Mouse (Mus musculus): ENCODE data around the gene Mindy1. TPM values are rescaled to one million over a fixed set of nuclear protein-coding genes. Genes with fewer than 3 reads are reported as not detected.

Mindy1 gene
- 38.8 and 43.3 TPM in 2 replicates for polyA plus RNA-seq (2014; fragmentation: Nextera tagmentation; extraction: Ambion mirVana)

- H3K9ac ChIP-seq (ENCODE audit: low read length) = peak within 1 kb of the TSS; percentile 92
- H3K9me3 ChIP-seq (ENCODE audit: control insufficient read depth, low read length) = no peaks in the 10 kb centered on the region
- peaks cover 9% of the 10 kb centered on the region for H3K4me1 ChIP-seq (ENCODE audit: control insufficient read depth, insufficient read depth, low read length)
- H3K36me3 ChIP-seq (ENCODE audit: control insufficient read depth, insufficient read depth, low read length) = no peaks in the 10 kb centered on the region
- no peaks in the 10 kb centered on the region for H3K27me3 ChIP-seq (ENCODE audit: control insufficient read depth, insufficient read depth, low read length)
- H3K4me3 ChIP-seq (ENCODE audit: low read depth, low read length) = peak within 1 kb of the TSS; percentile 64
- peak; percentile 90 for ATAC-seq (ENCODE audit: low FRiP score)
- 1% methylated on average over 53 of the region's 53 CpGs for WGBS
- peak within 1 kb of the TSS; percentile 78 for H3K4me2 ChIP-seq
- DNase-seq (ENCODE audit: low spot score, missing footprints) = peak; percentile 99
- H3K27ac ChIP-seq (ENCODE audit: low read depth, low read length) = peak within 1 kb of the TSS; percentile 93
These were observed at the start of gene Mindy1, which contains the start of gene Prune1 for GRCm38 (mm10) chr3:95281216-95282126. Gene Mindy1 (plus strand): TSS chr3:95281345. Gene Prune1 (minus strand): TSS chr3:95282076.

GRCm38 (mm10) chr3:95232771-95233170 is 48.4 kb upstream of the Mindy1 start:
- peaks cover 17% of the 10 kb centered on the region for H3K4me1 ChIP-seq (ENCODE audit: control insufficient read depth, insufficient read depth, low read length)
- H3K4me2 ChIP-seq = no peak overlapping the region
- 93% methylated on average over 7 of the region's 7 CpGs for WGBS
- no peak for ATAC-seq (ENCODE audit: low FRiP score)
- no peak overlapping the region for H3K9ac ChIP-seq (ENCODE audit: low read length)
- H3K27me3 ChIP-seq (ENCODE audit: control insufficient read depth, insufficient read depth, low read length) = no peaks in the 10 kb centered on the region
- peaks cover 36% of the 10 kb centered on the region for H3K36me3 ChIP-seq (ENCODE audit: control insufficient read depth, insufficient read depth, low read length)
- DNase-seq (ENCODE audit: low spot score, missing footprints) = no peak
- no peak overlapping the region for H3K27ac ChIP-seq (ENCODE audit: low read depth, low read length)
- no peaks in the 10 kb centered on the region for H3K9me3 ChIP-seq (ENCODE audit: control insufficient read depth, low read length)
- no peak overlapping the region for H3K4me3 ChIP-seq (ENCODE audit: low read depth, low read length)

GRCm38 (mm10) chr3:95233303-95233980 is 47.7 kb upstream of the Mindy1 start:
- Histone ChIP-seq H3K9me3 (ENCODE audit: control insufficient read depth, low read length) (no peaks in the 10 kb centered on the region), H3K36me3 (ENCODE audit: control insufficient read depth, insufficient read depth, low read length) (peaks cover 41% of the 10 kb centered on the region), H3K27ac (ENCODE audit: low read depth, low read length) (no peak overlapping the region), H3K27me3 (ENCODE audit: control insufficient read depth, insufficient read depth, low read length) (no peaks in the 10 kb centered on the region), H3K4me1 (ENCODE audit: control insufficient read depth, insufficient read depth, low read length) (peaks cover 17% of the 10 kb centered on the region), H3K9ac (ENCODE audit: low read length) (no peak overlapping the region), H3K4me2 (no peak overlapping the region), H3K4me3 (ENCODE audit: low read depth, low read length) (no peak overlapping the region)
- ATAC-seq (ENCODE audit: low FRiP score) = no peak
- no peak for DNase-seq (ENCODE audit: low spot score, missing footprints)
- 92% methylated on average over 16 of the region's 16 CpGs for WGBS

- DNase-seq (ENCODE audit: low spot score, missing footprints) (no peak), ATAC-seq (ENCODE audit: low FRiP score) (no peak)
- Histone ChIP-seq H3K9me3 (ENCODE audit: control insufficient read depth, low read length) (no peaks in the 10 kb centered on the region), H3K27me3 (ENCODE audit: control insufficient read depth, insufficient read depth, low read length) (no peaks in the 10 kb centered on the region), H3K4me2 (no peak overlapping the region), H3K36me3 (ENCODE audit: control insufficient read depth, insufficient read depth, low read length) (peaks cover 41% of the 10 kb centered on the region), H3K9ac (ENCODE audit: low read length) (no peak overlapping the region), H3K27ac (ENCODE audit: low read depth, low read length) (no peak overlapping the region), H3K4me1 (ENCODE audit: control insufficient read depth, insufficient read depth, low read length) (peaks cover 10% of the 10 kb centered on the region), H3K4me3 (ENCODE audit: low read depth, low read length) (no peak overlapping the region)
- WGBS = 82% methylated on average over 23 of the region's 23 CpGs
These were observed 45.5 kb upstream of the Mindy1 start for GRCm38 (mm10) chr3:95235386-95236301.

- Histone ChIP-seq H3K4me2 (no peak overlapping the region), H3K36me3 (ENCODE audit: control insufficient read depth, insufficient read depth, low read length) (peaks cover 34% of the 10 kb centered on the region), H3K27ac (ENCODE audit: low read depth, low read length) (no peak overlapping the region), H3K9me3 (ENCODE audit: control insufficient read depth, low read length) (no peaks in the 10 kb centered on the region), H3K27me3 (ENCODE audit: control insufficient read depth, insufficient read depth, low read length) (no peaks in the 10 kb centered on the region), H3K4me3 (ENCODE audit: low read depth, low read length) (no peak overlapping the region), H3K4me1 (ENCODE audit: control insufficient read depth, insufficient read depth, low read length) (0 out of 2 replicates have a peak, but pooled peaks cover 2% of the 10 kb centered on the region), H3K9ac (ENCODE audit: low read length) (no peak overlapping the region)
- no peak for ATAC-seq (ENCODE audit: low FRiP score)
- DNase-seq (ENCODE audit: low spot score, missing footprints) = no peak
- WGBS = 93% methylated on average over 8 of the region's 8 CpGs
These were observed 43.5 kb upstream of the Mindy1 start for GRCm38 (mm10) chr3:95237541-95238099.

DNA sequence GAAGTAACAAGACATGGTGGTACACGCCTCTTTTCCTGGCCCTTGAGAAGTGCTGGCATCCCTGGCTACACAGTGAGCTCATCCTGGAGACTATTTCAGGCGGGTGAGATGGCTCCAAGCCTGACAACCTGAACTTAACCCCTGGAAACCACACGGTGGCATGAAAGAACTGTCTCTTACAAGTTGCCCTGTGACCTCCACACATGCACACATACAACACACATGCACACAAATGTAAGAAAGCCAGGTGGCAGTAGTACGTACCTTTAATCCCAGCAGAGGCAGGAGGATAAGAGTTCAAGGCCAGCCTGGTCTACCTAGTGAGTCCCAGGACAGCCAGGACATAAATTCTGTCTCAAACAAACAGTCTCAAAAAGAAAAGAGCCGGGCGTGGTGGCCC is 42.1 kb upstream of the Mindy1 start:
- no peaks in the 10 kb centered on the region for H3K27me3 ChIP-seq (ENCODE audit: control insufficient read depth, insufficient read depth, low read length)
- 90% methylated on average over 6 of the region's 6 CpGs for WGBS
- H3K36me3 ChIP-seq (ENCODE audit: control insufficient read depth, insufficient read depth, low read length) = peaks cover 22% of the 10 kb centered on the region
- DNase-seq (ENCODE audit: low spot score, missing footprints) = no peak
- H3K4me2 ChIP-seq = no peak overlapping the region
- H3K9ac ChIP-seq (ENCODE audit: low read length) = no peak overlapping the region
- ATAC-seq (ENCODE audit: low FRiP score) = no peak
- H3K9me3 ChIP-seq (ENCODE audit: control insufficient read depth, low read length) = no peaks in the 10 kb centered on the region
- H3K27ac ChIP-seq (ENCODE audit: low read depth, low read length) = no peak overlapping the region
- H3K4me1 ChIP-seq (ENCODE audit: control insufficient read depth, insufficient read depth, low read length) = 0 out of 2 replicates have a peak, but pooled peaks cover 2% of the 10 kb centered on the region
- H3K4me3 ChIP-seq (ENCODE audit: low read depth, low read length) = no peak overlapping the region

DNA sequence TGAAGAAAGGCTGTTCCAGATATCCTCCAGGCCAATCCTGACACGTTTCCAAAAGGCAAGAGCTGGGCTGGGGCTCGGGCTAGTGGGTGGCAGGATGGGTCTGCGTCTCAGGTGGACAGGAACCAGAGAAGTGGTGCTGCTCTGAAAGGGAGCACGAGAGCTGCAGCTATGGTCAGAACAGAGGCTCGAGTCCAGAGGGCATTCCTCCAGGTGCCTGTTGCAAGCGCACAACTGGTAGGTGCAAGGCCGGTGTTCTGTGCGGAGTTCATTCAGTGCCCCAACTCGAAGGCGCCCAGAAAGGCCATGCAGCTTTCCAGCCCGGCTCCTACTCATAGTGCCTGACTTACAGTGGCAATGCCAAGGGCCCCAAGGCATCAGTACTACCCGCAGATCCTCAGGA is 41.2 kb upstream of the Mindy1 start:
- Histone ChIP-seq H3K9me3 (ENCODE audit: control insufficient read depth, low read length) (no peaks in the 10 kb centered on the region), H3K27me3 (ENCODE audit: control insufficient read depth, insufficient read depth, low read length) (no peaks in the 10 kb centered on the region), H3K27ac (ENCODE audit: low read depth, low read length) (no peak overlapping the region), H3K36me3 (ENCODE audit: control insufficient read depth, insufficient read depth, low read length) (peaks cover 15% of the 10 kb centered on the region), H3K4me2 (no peak overlapping the region), H3K9ac (ENCODE audit: low read length) (no peak overlapping the region), H3K4me1 (ENCODE audit: control insufficient read depth, insufficient read depth, low read length) (0 out of 2 replicates have a peak, but pooled peaks cover 2% of the 10 kb centered on the region), H3K4me3 (ENCODE audit: low read depth, low read length) (no peak overlapping the region)
- no peak for ATAC-seq (ENCODE audit: low FRiP score)
- WGBS = 91% methylated on average over 12 of the region's 12 CpGs
- DNase-seq (ENCODE audit: low spot score, missing footprints) = no peak

DNA sequence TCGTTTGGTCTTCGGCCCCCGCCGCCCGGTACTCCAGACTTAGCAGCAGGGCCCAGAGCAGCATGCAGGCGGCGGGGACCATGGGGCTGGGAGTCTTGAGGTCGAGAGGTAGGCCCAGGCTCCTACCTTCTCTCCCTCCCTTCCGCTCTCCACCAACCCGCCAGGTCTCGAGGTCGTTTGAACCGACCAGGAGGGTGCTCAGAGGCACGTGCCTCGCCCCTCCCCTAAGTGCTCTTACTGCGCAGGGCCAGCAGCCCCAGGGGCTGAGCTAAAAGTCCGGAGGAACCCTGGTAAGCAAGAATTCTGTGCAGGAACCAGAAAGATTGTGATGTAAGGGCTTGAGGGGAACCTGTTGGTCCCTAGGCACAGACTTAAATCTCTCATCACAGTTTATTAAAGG is 40.2 kb upstream of the Mindy1 start:
- Histone ChIP-seq H3K36me3 (ENCODE audit: control insufficient read depth, insufficient read depth, low read length) (peaks cover 7% of the 10 kb centered on the region), H3K27me3 (ENCODE audit: control insufficient read depth, insufficient read depth, low read length) (no peaks in the 10 kb centered on the region), H3K4me2 (no peak overlapping the region), H3K9me3 (ENCODE audit: control insufficient read depth, low read length) (no peaks in the 10 kb centered on the region), H3K27ac (ENCODE audit: low read depth, low read length) (no peak overlapping the region), H3K4me3 (ENCODE audit: low read depth, low read length) (no peak overlapping the region), H3K9ac (ENCODE audit: low read length) (peak overlapping the region; percentile 18), H3K4me1 (ENCODE audit: control insufficient read depth, insufficient read depth, low read length) (0 out of 2 replicates have a peak, but pooled peaks cover 2% of the 10 kb centered on the region)
- no peak; the same call in 1 of the 2 replicates for ATAC-seq (ENCODE audit: low FRiP score)
- DNase-seq (ENCODE audit: low spot score, missing footprints) = no peak
- whole genome bisulfite sequencing = 33% methylated on average over 16 of the region's 17 CpGs

All from midbrain, embryonic 11.5 days (tissue).